In genomic region chr17:23815641-23816040, GRCm38 (mm10) we compare ENCODE assay signal across 29 mouse cellular contexts. TPM values are rescaled to one million over a fixed set of nuclear protein-coding genes. Genes with fewer than 3 reads are reported as not detected.
DNase-seq lines count a peak whose midpoint lies in the region; ATAC-seq and TF ChIP-seq lines count a peak whose summit lies in the region.
"Had no signal": no experiment of that assay in that cellular context is flagged by ENCODE, and none has a peak within 500 bp of the region (broad histone marks: within the 10 kb centered on the region; RNA-seq: fewer than 3 reads in every experiment).

No protein-coding gene starts in this region.

- no peaks in the 10 kb centered on the region for H3K4me1 ChIP-seq in intestine, embryonic 15.5 days (replicated peaks)
- no peaks in the 10 kb centered on the region for H3K4me1 ChIP-seq in intestine, embryonic 16.5 days (ENCODE audit: control insufficient read depth, insufficient read depth, low read length)
- no peaks in the 10 kb centered on the region for H3K4me1 ChIP-seq in stomach, embryonic 15.5 days
- no peaks in the 10 kb centered on the region for H3K4me1 ChIP-seq in stomach, postnatal 0 days (replicated peaks; ENCODE audit: control insufficient read depth, insufficient read depth)
- no peaks in the 10 kb centered on the region for H3K4me1 ChIP-seq in ES-E14 (ENCODE audit: control insufficient read depth in 2 of 2, insufficient read depth in 2 of 2, low read length in 2 of 2, poor library complexity in 1 of 2)
- H3K4me1 ChIP-seq: forebrain, embryonic 10.5 days; forebrain, embryonic 13.5 days; hindbrain, embryonic 12.5 days; hindbrain, embryonic 15.5 days had no signal

- 99% methylated on average over 16 of the region's 16 CpGs for WGBS in intestine, embryonic 15.5 days
- WGBS in intestine, embryonic 16.5 days = 98% methylated on average over 16 of the region's 16 CpGs
- WGBS in stomach, embryonic 15.5 days = 98% methylated on average over 16 of the region's 16 CpGs
- 98% methylated on average over 16 of the region's 16 CpGs for WGBS in stomach, postnatal 0 days

- no peak overlapping the region for H3K27ac ChIP-seq in intestine, embryonic 15.5 days
- no peak overlapping the region for H3K27ac ChIP-seq in intestine, embryonic 16.5 days (ENCODE audit: low read length)
- H3K27ac ChIP-seq in stomach, embryonic 15.5 days = no peak overlapping the region
- H3K27ac ChIP-seq in stomach, postnatal 0 days (replicated peaks) = no peak overlapping the region
- peak overlapping the region; percentile 8; the same call in 1 of the 2 replicates for H3K27ac ChIP-seq in ES-E14 (ENCODE audit: insufficient read depth, low read depth, low read length, poor library complexity, severe bottlenecking)
- no peak overlapping the region for H3K27ac ChIP-seq in gastrocnemius, adult 2 months
- H3K27ac ChIP-seq: forebrain, embryonic 10.5 days; forebrain, embryonic 13.5 days; hindbrain, embryonic 12.5 days; hindbrain, embryonic 15.5 days had no signal

- no peak overlapping the region for H3K4me2 ChIP-seq in intestine, embryonic 15.5 days (replicated peaks)
- H3K4me2 ChIP-seq in intestine, embryonic 16.5 days (ENCODE audit: low read depth, low read length) = no peak overlapping the region
- H3K4me2 ChIP-seq in stomach, embryonic 15.5 days = no peak overlapping the region
- H3K4me2 ChIP-seq in stomach, postnatal 0 days (replicated peaks; ENCODE audit: low read depth) = no peak overlapping the region
- H3K4me2 ChIP-seq: forebrain, embryonic 13.5 days; heart, embryonic 11.5 days; hindbrain, embryonic 12.5 days; hindbrain, embryonic 15.5 days had no signal

- H3K9ac ChIP-seq in intestine, embryonic 15.5 days = no peak overlapping the region
- no peak overlapping the region for H3K9ac ChIP-seq in intestine, embryonic 16.5 days (ENCODE audit: low read depth, low read length)
- no peak overlapping the region for H3K9ac ChIP-seq in stomach, embryonic 15.5 days
- no peak overlapping the region for H3K9ac ChIP-seq in stomach, postnatal 0 days (ENCODE audit: low read length)
- H3K9ac ChIP-seq in ES-E14 (ENCODE audit: insufficient read depth, low read depth, low read length, poor library complexity, severe bottlenecking) = no peak overlapping the region
- H3K9ac ChIP-seq: forebrain, embryonic 13.5 days; hindbrain, embryonic 12.5 days; hindbrain, embryonic 15.5 days had no signal

- TF ChIP-seq CTCF in stomach, postnatal 0 days (IDR thresholded peaks at IDR 0.05; ENCODE audit: low read depth) = no peak
- no peak for TF ChIP-seq CTCF in gastrocnemius, adult 2 months (IDR thresholded peaks at IDR 0.05)

- peaks cover 5% of the 10 kb centered on the region; the same call in 1 of the 2 replicates for H3K9me3 ChIP-seq in intestine, embryonic 15.5 days
- H3K9me3 ChIP-seq in intestine, embryonic 16.5 days (ENCODE audit: control insufficient read depth, low read length) = peaks cover 11% of the 10 kb centered on the region
- no peaks in the 10 kb centered on the region for H3K9me3 ChIP-seq in stomach, embryonic 15.5 days
- H3K9me3 ChIP-seq in stomach, postnatal 0 days (ENCODE audit: control insufficient read depth, low read length) = peaks cover 7% of the 10 kb centered on the region; the same call in 1 of the 2 replicates
- peaks cover 59% of the 10 kb centered on the region for H3K9me3 ChIP-seq in ES-E14 (ENCODE audit: control insufficient read depth, insufficient read depth, low read depth, low read length)

- TF ChIP-seq EP300 in stomach, postnatal 0 days (optimal IDR thresholded peaks at IDR 0.05) = no peak

- in situ Hi-C loops in ES-E14 (cut with MboI; ENCODE audit: low sequenced_read_pairs in 2 of 2, unreplicated experiment in 2 of 2) = no loop called here

- 0 out of 2 replicates have a peak, but pooled peaks have one; percentile 38 for ATAC-seq in intestine, embryonic 15.5 days
- ATAC-seq in intestine, embryonic 16.5 days = no peak
- ATAC-seq in stomach, embryonic 15.5 days (ENCODE audit: insufficient read depth, low FRiP score, low read depth) = 0 out of 2 replicates have a peak, but pooled peaks have one; percentile 4
- no peak for ATAC-seq in stomach, postnatal 0 days (ENCODE audit: low FRiP score, low TSS enrichment)
- ATAC-seq: activated CD4-positive, CD25-positive, alpha-beta regulatory T cell, adult 4 months; forebrain, embryonic 13.5 days; forebrain, embryonic 16.5 days had no signal

- intact Hi-C loops in gastrocnemius, adult 2 months (cut with DNase I) = no loop called here
- intact Hi-C loops in left cerebral cortex, postnatal 4 days (cut with DNase I) = no loop called here

- DNase-seq in stomach, postnatal 0 days (ENCODE audit: low spot score) = no peak
- no peak for DNase-seq in ES-E14 (ENCODE audit: low read depth, low spot score)
- DNase-seq in gastrocnemius, adult 2 months = no peak
- DNase-seq in left cerebral cortex, postnatal 4 days = no peak
- DNase-seq: adrenal gland, adult 8-10 months; adrenal gland, postnatal 25 days; cerebellum, adult 18-20 months; cerebellum, adult 9-10 months; cerebellum, postnatal 14 days; gastrocnemius, postnatal 14 days had no signal

- no peak overlapping the region for H3K4me3 ChIP-seq in intestine, embryonic 15.5 days (replicated peaks)
- no peak overlapping the region for H3K4me3 ChIP-seq in intestine, embryonic 16.5 days (ENCODE audit: low read length)
- H3K4me3 ChIP-seq in stomach, embryonic 15.5 days (replicated peaks) = no peak overlapping the region
- no peak overlapping the region for H3K4me3 ChIP-seq in stomach, postnatal 0 days (ENCODE audit: low read depth, low read length)
- no peak overlapping the region for H3K4me3 ChIP-seq in ES-E14 (ENCODE audit: insufficient read depth in 1 of 2, low read depth in 1 of 2, low read length in 2 of 2, poor library complexity in 1 of 2, severe bottlenecking in 1 of 2)
- H3K4me3 ChIP-seq in gastrocnemius, adult 2 months = no peak overlapping the region
- H3K4me3 ChIP-seq: forebrain, embryonic 10.5 days; forebrain, embryonic 13.5 days; hindbrain, embryonic 12.5 days; hindbrain, embryonic 15.5 days had no signal

- no peaks in the 10 kb centered on the region for H3K27me3 ChIP-seq in intestine, embryonic 15.5 days (replicated peaks)
- H3K27me3 ChIP-seq in intestine, embryonic 16.5 days (replicated peaks; ENCODE audit: control insufficient read depth, insufficient read depth, low read length) = no peaks in the 10 kb centered on the region
- no peaks in the 10 kb centered on the region for H3K27me3 ChIP-seq in stomach, embryonic 15.5 days (replicated peaks)
- no peaks in the 10 kb centered on the region for H3K27me3 ChIP-seq in stomach, postnatal 0 days (ENCODE audit: control insufficient read depth, insufficient read depth, low read length)
- H3K27me3 ChIP-seq: forebrain, embryonic 13.5 days; hindbrain, embryonic 12.5 days; hindbrain, embryonic 15.5 days had no signal

- peaks cover 83% of the 10 kb centered on the region for H3K36me3 ChIP-seq in intestine, embryonic 15.5 days
- H3K36me3 ChIP-seq in intestine, embryonic 16.5 days (ENCODE audit: control insufficient read depth, insufficient read depth, low read length) = peaks cover 71% of the 10 kb centered on the region
- peaks cover 86% of the 10 kb centered on the region for H3K36me3 ChIP-seq in stomach, embryonic 15.5 days
- peaks cover 73% of the 10 kb centered on the region for H3K36me3 ChIP-seq in stomach, postnatal 0 days (ENCODE audit: control insufficient read depth, insufficient read depth, low read length)
- peaks cover 81% of the 10 kb centered on the region for H3K36me3 ChIP-seq in ES-E14 (ENCODE audit: control insufficient read depth, insufficient read depth, low read length, poor library complexity, severe bottlenecking)

RNA-seq across cellular contexts. Expression of gene Elob, which starts 13.3 kb away (rescaled TPM):
- polyA plus RNA-seq in intestine, embryonic 15.5 days (2015; fragmentation: Nextera tagmentation; extraction: Ambion mirVana) = 939 and 946 TPM in 2 replicates
- 836 and 930 TPM in 2 replicates for polyA plus RNA-seq in intestine, embryonic 16.5 days (2015; fragmentation: Nextera tagmentation; extraction: Ambion mirVana)
- polyA plus RNA-seq in stomach, embryonic 15.5 days (2015; fragmentation: Nextera tagmentation; extraction: Ambion mirVana) = 938 and 1,022 TPM in 2 replicates
- polyA plus RNA-seq in stomach, postnatal 0 days (2015; fragmentation: Nextera tagmentation; extraction: Ambion mirVana) = 881 and 1,013 TPM in 2 replicates
- total RNA-seq in ES-E14 (2012; rRNA removed) = 651 and 726 TPM in 2 replicates
- total RNA-seq in gastrocnemius, adult 2 months (2021) = 100 to 1,000 TPM; 296 to 351 TPM
- total RNA-seq in left cerebral cortex, postnatal 4 days (2021) = 100 to 1,000 TPM; 435 to 447 TPM

RNA-seq across cellular contexts. Expression of gene Prss33, which starts 20.2 kb away (rescaled TPM):
- polyA plus RNA-seq in intestine, embryonic 15.5 days (2015; fragmentation: Nextera tagmentation; extraction: Ambion mirVana) = 0.14 and 0.20 TPM in 2 replicates
- 0.17 TPM in 1 of 2 replicates, not detected in the other for polyA plus RNA-seq in intestine, embryonic 16.5 days (2015; fragmentation: Nextera tagmentation; extraction: Ambion mirVana)
- 0.17 TPM in 1 of 2 replicates, not detected in the other for polyA plus RNA-seq in stomach, embryonic 15.5 days (2015; fragmentation: Nextera tagmentation; extraction: Ambion mirVana)
- 0.11 TPM in 1 of 2 replicates, not detected in the other for polyA plus RNA-seq in stomach, postnatal 0 days (2015; fragmentation: Nextera tagmentation; extraction: Ambion mirVana)
- total RNA-seq in ES-E14 (2012; rRNA removed) = 0.45 and 0.95 TPM in 2 replicates
- total RNA-seq in gastrocnemius, adult 2 months (2021) = not detected
- total RNA-seq in left cerebral cortex, postnatal 4 days (2021) = under 1 TPM; 0.34 to 0.48 TPM
- total RNA-seq: adrenal gland, adult 8-10 months; adrenal gland, postnatal 25 days; gastrocnemius, adult 18-20 months; gastrocnemius, postnatal 14 days; gastrocnemius, postnatal 4 days; heart, adult 8-10 months; heart, postnatal 25 days had no signal
- polyA plus RNA-seq: C2C12; embryonic facial prominence, embryonic 11.5 days; forebrain, embryonic 10.5 days; forebrain, embryonic 13.5 days; forebrain, embryonic 16.5 days; heart, embryonic 11.5 days; heart, embryonic 14.5 days; heart, postnatal 0 days had no signal

RNA-seq across cellular contexts. Expression of gene Srrm2, which starts 25.3 kb away (rescaled TPM):
- polyA plus RNA-seq in intestine, embryonic 15.5 days (2015; fragmentation: Nextera tagmentation; extraction: Ambion mirVana) = 408 and 435 TPM in 2 replicates
- polyA plus RNA-seq in intestine, embryonic 16.5 days (2015; fragmentation: Nextera tagmentation; extraction: Ambion mirVana) = 319 and 373 TPM in 2 replicates
- polyA plus RNA-seq in stomach, embryonic 15.5 days (2015; fragmentation: Nextera tagmentation; extraction: Ambion mirVana) = 448 and 501 TPM in 2 replicates
- 211 and 215 TPM in 2 replicates for polyA plus RNA-seq in stomach, postnatal 0 days (2015; fragmentation: Nextera tagmentation; extraction: Ambion mirVana)
- 192 and 230 TPM in 2 replicates for total RNA-seq in ES-E14 (2012; rRNA removed)
- 100 to 1,000 TPM; 178 to 227 TPM for total RNA-seq in gastrocnemius, adult 2 months (2021)
- total RNA-seq in left cerebral cortex, postnatal 4 days (2021) = 100 to 1,000 TPM; 518 to 552 TPM

RNA-seq across cellular contexts. Expression of gene Prss32, which starts 28.0 kb away (rescaled TPM):
- 5.1 and 9.9 TPM in 2 replicates for polyA plus RNA-seq in intestine, embryonic 15.5 days (2015; fragmentation: Nextera tagmentation; extraction: Ambion mirVana)
- 11.8 and 14.5 TPM in 2 replicates for polyA plus RNA-seq in intestine, embryonic 16.5 days (2015; fragmentation: Nextera tagmentation; extraction: Ambion mirVana)
- polyA plus RNA-seq in stomach, embryonic 15.5 days (2015; fragmentation: Nextera tagmentation; extraction: Ambion mirVana) = 2.9 and 4.0 TPM in 2 replicates
- polyA plus RNA-seq in stomach, postnatal 0 days (2015; fragmentation: Nextera tagmentation; extraction: Ambion mirVana) = 13.6 and 14.8 TPM in 2 replicates
- total RNA-seq in ES-E14 (2012; rRNA removed) = 0.26 and 0.31 TPM in 2 replicates
- not detected for total RNA-seq in gastrocnemius, adult 2 months (2021)
- 1 to 10 TPM in 1 of 2 experiments, under 1 TPM in 1; 0.74 to 1.4 TPM for total RNA-seq in left cerebral cortex, postnatal 4 days (2021)
- total RNA-seq: adrenal gland, adult 8-10 months; adrenal gland, postnatal 25 days; gastrocnemius, adult 18-20 months; gastrocnemius, postnatal 14 days; gastrocnemius, postnatal 4 days; heart, adult 8-10 months; heart, postnatal 25 days; hematopoietic stem cell, adult 5-6 weeks had no signal
- polyA plus RNA-seq: embryonic facial prominence, embryonic 11.5 days; forebrain, embryonic 10.5 days; forebrain, embryonic 13.5 days; forebrain, embryonic 16.5 days; heart, embryonic 11.5 days; heart, embryonic 14.5 days; heart, postnatal 0 days; hindbrain, embryonic 12.5 days; hindbrain, embryonic 15.5 days had no signal

RNA-seq across cellular contexts. Expression of gene Prss41, which starts 28.3 kb away (rescaled TPM):
- polyA plus RNA-seq in intestine, embryonic 15.5 days (2015; fragmentation: Nextera tagmentation; extraction: Ambion mirVana) = 2.1 and 3.3 TPM in 2 replicates
- polyA plus RNA-seq in intestine, embryonic 16.5 days (2015; fragmentation: Nextera tagmentation; extraction: Ambion mirVana) = 2.7 and 3.4 TPM in 2 replicates
- 1.6 and 1.9 TPM in 2 replicates for polyA plus RNA-seq in stomach, embryonic 15.5 days (2015; fragmentation: Nextera tagmentation; extraction: Ambion mirVana)
- 0.88 and 0.90 TPM in 2 replicates for polyA plus RNA-seq in stomach, postnatal 0 days (2015; fragmentation: Nextera tagmentation; extraction: Ambion mirVana)
- 6.8 and 11.0 TPM in 2 replicates for total RNA-seq in ES-E14 (2012; rRNA removed)
- total RNA-seq in gastrocnemius, adult 2 months (2021) = not detected
- total RNA-seq in left cerebral cortex, postnatal 4 days (2021) = 1 to 10 TPM; 3.8 to 4.7 TPM
- total RNA-seq: gastrocnemius, adult 18-20 months; heart, postnatal 25 days; hematopoietic stem cell, adult 5-6 weeks had no signal
- polyA plus RNA-seq: heart, embryonic 14.5 days; heart, postnatal 0 days had no signal

Comparison
In these comparisons a context has a peak if more than half of its experiments do, and no peak if none do; other contexts are left out.
1. ATAC-seq: peak in intestine, embryonic 15.5 days (single experiment) and stomach, embryonic 15.5 days (single experiment); none in intestine, embryonic 16.5 days (single experiment) and stomach, postnatal 0 days (single experiment).